Mouse (Mus musculus): Measurements from ENCODE around the gene Armc9. TPM values are rescaled to one million over a fixed set of nuclear protein-coding genes. Genes with fewer than 3 reads are reported as not detected.

Armc9 gene
- total RNA-seq, 2 experiments from 2014 or later = 36.9 to 44.8 TPM

DNA sequence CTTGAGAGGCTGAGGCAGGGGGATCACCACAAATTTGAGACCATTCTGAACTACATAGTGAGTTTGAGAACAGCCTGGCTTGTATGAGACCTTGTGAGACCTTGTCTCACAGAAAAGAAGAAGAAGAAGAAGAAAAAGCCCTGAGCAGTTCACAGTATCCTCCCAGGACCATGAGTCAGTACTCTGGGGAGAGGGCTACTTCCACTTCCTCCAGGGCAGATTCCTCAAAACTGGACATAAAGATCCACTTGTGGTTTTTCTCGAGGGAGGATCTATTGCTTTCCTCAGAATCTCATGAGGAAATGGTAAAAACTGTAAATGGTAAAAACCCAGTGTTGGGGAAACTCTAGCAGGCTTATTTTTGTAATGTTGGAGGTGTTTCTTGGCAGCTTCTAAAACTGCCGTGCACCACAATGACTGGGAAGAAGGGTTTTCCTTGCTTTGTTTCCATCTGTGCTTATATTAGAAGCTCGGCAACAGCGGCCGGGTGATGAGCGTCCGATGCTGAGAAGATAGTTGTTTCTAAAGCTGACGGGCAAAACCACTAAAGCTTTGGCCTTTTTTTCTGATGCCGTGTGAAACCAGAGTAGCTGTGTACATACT is 48.1 kb downstream of the Armc9 start:
- intact Hi-C loops (cut with DNase I) = no loop called here
- Histone ChIP-seq H3K4me3 (no peak overlapping the region), H3K27ac (no peak overlapping the region)
- DNase-seq (ENCODE audit: extremely low spot score in 1 of 2, low spot score in 2 of 2) = no peak
- no peak for TF ChIP-seq CTCF (IDR thresholded peaks at IDR 0.05)

DNA sequence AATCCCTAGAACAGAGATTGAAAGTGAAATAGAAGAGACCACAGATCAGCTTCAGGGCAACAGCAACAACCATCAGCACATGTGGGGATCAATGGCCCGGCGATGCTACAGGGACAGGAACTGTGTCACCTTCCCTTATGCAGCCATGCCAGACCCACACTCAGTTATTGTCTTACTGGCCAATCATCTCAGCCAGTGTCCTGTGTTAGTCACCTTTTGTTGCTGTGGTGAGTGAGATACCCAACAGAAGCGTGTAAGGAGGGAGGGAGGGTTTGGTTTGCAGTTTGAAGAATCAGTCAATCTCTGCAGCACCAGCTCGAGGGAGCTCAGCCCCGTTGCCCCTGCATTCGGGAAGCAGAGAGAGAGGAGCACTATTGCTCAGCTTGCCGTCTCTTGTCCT is 56.1 kb downstream of the Armc9 start:
- intact Hi-C loops (cut with DNase I) = no loop called here
- DNase-seq (ENCODE audit: extremely low spot score in 1 of 2, low spot score in 2 of 2) = no peak

DNA sequence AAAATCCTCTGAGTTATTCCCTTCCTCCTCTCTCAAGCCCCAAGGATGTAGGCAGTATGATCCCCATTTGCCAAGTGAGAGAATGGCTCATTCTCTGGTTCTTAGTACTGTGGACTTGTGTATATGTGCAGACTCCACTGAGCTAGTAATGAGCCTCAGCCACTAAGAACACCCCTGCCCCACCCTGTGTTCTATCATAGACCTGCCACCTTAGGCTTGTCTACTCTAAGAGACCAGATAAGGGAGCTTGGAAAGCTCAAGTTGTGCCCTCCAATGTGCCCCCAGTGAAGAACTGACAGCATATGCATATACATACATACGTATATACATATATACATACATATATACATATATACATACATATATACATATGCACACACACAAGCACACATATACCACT is 56.9 kb downstream of the Armc9 start:
- no peak for TF ChIP-seq CTCF (IDR thresholded peaks at IDR 0.05)
- no peak for DNase-seq (ENCODE audit: extremely low spot score in 1 of 2, low spot score in 2 of 2)
- intact Hi-C loops (cut with DNase I) = no loop called here
- no peak overlapping the region for H3K27ac ChIP-seq
- no peak overlapping the region for H3K4me3 ChIP-seq

More for the DNA sequence above, 56.1 kb downstream of the Armc9 start:
- Histone ChIP-seq H3K27ac (no peak overlapping the region), H3K4me3 (no peak overlapping the region)
- no peak for TF ChIP-seq CTCF (IDR thresholded peaks at IDR 0.05)

DNA sequence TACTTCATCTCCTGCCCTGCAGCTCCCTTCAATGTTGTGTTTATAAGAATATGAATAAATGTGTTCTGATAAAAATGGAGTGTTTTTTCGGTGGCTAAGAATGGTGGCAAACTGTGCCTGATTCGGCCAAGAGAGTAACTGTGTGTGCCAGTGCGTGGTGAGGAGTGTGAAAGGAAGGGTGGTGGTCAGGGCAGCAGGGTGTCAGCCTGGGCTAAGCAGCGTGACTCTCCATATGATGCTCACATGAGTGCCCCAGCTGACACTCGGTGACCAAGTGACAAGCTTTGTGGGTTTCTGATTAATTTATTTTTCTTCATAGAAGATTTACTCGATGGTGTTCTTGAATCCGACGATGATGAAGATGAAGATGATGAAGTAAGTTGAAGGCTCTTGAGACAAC is 58.2 kb downstream of the Armc9 start:
- Histone ChIP-seq H3K27ac (no peak overlapping the region), H3K4me3 (no peak overlapping the region)
- TF ChIP-seq CTCF (IDR thresholded peaks at IDR 0.05) = no peak
- no peak for DNase-seq (ENCODE audit: extremely low spot score in 1 of 2, low spot score in 2 of 2)
- intact Hi-C loops (cut with DNase I) = no loop called here

DNA sequence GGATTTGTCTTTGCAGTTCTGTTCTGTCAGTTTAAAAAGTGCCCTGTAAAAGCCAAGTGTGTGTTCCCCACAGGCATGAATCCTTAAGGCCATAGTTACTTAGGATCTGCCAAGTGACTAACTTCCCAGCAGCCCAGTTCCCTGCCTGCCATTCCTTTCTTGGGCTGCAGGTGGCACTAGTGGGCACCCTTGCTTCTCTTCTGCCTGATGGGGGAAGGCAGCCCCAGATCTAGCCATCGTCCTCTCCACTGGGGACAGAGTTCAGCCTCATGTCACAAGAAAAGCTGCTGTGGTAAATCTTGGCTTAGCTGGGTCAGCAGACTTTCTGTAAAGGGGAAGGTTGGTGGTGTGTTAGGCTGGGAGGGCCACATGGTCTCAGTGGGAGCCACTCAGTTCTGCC is 59.6 kb downstream of the Armc9 start:
- TF ChIP-seq CTCF (IDR thresholded peaks at IDR 0.05) = peak; percentile 99
- peak; percentile 81 to 88 for DNase-seq (ENCODE audit: extremely low spot score in 1 of 2, low spot score in 2 of 2)
- Histone ChIP-seq H3K4me3 (no peak overlapping the region), H3K27ac (no peak overlapping the region)
- intact Hi-C loops (cut with DNase I) = loop anchor here (1.0 kb wide), 1 partner anchor 125 kb away; no protein-coding TSS in a partner anchor

DNA sequence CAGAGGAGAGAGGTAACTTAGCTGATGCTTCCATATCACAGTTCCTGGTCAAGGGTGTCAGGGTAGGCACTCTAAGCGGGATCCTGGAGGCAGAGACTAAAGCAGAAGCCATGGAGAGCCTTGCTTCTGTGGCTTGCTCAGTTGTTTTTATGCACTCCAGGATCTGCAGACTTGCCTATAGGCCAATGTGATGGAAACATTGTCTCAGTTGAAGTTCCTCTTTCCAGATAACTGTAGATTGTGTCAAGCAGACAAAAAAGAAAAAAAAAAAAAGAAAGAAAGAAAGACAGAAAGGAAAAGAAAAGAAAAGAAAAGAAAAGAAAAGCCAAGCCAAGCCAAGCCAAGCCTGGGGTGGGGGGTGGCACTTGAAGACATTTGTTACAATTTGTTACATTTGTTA is 60.7 kb downstream of the Armc9 start:
- Histone ChIP-seq H3K4me3 (no peak overlapping the region), H3K27ac (no peak overlapping the region)
- intact Hi-C loops (cut with DNase I) = no loop called here
- TF ChIP-seq CTCF (IDR thresholded peaks at IDR 0.05) = no peak
- no peak for DNase-seq (ENCODE audit: extremely low spot score in 1 of 2, low spot score in 2 of 2)

DNA sequence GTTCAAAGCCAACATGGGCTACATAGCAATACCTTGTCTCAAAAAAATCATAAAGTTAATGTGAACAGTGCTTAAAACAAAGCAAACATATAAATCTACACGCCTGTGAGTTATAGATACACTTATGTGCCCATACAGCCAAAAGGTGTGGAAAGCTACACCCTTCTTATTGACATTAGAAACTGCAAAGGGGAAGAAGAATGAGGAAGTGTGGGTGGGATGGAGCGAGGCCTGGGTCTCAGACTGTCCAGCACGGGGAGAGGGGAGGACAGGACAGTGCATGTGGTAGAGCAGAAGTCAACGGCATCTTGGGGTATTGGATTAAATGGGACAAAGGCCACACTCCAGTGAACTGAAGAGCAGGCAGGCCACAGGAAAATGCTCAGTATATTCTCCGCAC is 61.8 kb downstream of the Armc9 start:
- DNase-seq (ENCODE audit: extremely low spot score in 1 of 2, low spot score in 2 of 2) = no peak
- TF ChIP-seq CTCF (IDR thresholded peaks at IDR 0.05) = no peak
- intact Hi-C loops (cut with DNase I) = no loop called here
- no peak overlapping the region for H3K27ac ChIP-seq
- H3K4me3 ChIP-seq = no peak overlapping the region

DNA sequence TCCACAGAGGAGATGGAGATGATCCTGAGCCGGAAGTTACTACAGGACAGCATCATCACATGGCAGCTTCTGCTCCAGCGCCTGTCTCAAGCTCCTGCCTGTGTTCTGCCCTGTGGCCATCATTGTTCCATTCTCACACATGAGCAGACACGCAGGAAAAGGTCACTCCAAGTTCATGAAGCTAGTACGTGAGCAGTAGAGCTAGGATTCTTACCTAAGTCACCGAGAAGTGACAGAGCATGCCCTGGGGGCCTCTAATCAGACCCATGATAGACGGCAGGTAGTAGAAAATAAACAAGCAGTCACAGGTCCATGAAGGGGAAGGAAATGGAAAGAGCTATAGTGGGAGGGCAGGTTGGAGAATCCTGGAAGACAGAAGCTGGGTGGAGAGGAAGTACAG is 63.4 kb downstream of the Armc9 start:
- intact Hi-C loops (cut with DNase I) = no loop called here
- DNase-seq (ENCODE audit: extremely low spot score in 1 of 2, low spot score in 2 of 2) = no peak
- H3K27ac ChIP-seq = no peak overlapping the region
- no peak for TF ChIP-seq CTCF (IDR thresholded peaks at IDR 0.05)
- H3K4me3 ChIP-seq = no peak overlapping the region

DNA sequence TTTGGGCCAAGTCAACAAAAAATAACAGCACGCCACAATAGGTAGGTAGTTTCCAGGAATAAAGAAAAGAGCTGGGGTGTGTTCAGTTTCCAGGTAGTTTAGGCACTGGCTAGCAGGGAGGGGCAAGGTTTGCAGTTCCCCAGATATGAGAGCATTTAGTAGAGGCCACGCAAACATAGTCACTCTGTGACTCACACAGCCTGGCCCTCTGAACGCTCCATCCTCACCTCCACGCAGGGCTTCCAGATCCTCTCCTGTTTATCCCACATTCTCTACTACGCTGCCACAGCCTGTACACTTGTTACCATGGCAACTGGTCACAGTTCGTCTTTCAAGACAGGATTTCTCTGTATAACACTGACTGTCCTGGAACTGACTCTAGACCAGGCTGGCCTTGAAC is 70.6 kb downstream of the Armc9 start:
- TF ChIP-seq CTCF (IDR thresholded peaks at IDR 0.05) = no peak
- H3K4me3 ChIP-seq = no peak overlapping the region
- H3K27ac ChIP-seq = no peak overlapping the region
- DNase-seq (ENCODE audit: extremely low spot score in 1 of 2, low spot score in 2 of 2) = no peak
- intact Hi-C loops (cut with DNase I) = no loop called here

DNA sequence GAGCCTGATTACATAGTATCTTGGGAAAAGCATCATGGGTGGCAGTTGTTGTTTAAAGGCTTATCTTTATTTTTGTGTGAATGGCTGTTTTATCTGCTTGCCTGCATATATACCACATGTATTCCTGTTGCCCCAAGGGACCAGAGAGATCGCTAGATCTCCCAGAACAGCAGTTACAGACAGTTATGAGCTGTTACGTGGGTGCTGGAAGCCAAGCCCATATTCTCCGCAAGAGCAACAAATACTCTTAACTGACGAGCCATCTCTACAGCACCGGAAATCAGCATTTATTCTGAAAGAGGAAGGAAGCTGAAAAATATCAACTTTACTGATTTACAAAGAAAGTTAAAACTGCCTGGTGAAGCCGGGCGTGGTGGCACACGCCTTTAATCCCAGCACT is 74.1 kb downstream of the Armc9 start:
- H3K4me3 ChIP-seq = no peak overlapping the region
- DNase-seq (ENCODE audit: extremely low spot score in 1 of 2, low spot score in 2 of 2) = no peak
- no peak overlapping the region for H3K27ac ChIP-seq
- TF ChIP-seq CTCF (IDR thresholded peaks at IDR 0.05) = no peak
- intact Hi-C loops (cut with DNase I) = no loop called here

DNA sequence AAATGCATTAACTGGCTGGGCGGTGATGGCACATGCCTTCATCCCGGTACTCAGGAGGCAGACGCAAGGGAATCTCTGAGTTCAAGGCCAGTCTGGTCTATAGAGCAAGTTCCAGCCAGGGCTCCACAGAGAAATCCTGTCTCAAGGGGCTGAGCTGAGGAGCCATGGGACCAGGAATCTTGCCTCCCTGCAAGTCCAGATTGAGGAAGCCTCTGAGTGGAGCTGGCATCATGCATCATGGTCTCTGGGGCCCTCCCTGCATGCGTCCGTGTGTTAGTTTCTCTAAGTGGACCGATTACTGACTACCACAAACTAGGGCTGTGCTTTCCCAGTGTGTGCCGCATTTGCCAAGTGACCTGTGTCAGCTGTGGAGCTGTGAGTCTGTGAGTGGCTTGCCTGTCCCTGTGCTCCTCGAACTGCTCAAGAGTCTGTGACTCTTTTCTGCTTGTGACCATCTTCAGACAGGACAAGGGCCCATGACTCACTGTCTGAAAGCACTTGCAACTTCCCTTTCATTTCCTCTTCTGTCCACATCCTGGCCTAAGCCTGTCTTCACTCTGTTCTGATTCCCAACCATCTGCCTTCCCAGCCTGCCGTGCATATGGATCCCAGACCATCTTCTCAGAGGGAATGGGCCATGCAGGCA is 74.7 kb downstream of the Armc9 start:
- intact Hi-C loops (cut with DNase I) = no loop called here
- H3K27ac ChIP-seq = no peak overlapping the region; the same call in 1 of the 2 replicates
- DNase-seq (ENCODE audit: extremely low spot score in 1 of 2, low spot score in 2 of 2) = no peak
- TF ChIP-seq CTCF (IDR thresholded peaks at IDR 0.05) = no peak
- H3K4me3 ChIP-seq = no peak overlapping the region

DNA sequence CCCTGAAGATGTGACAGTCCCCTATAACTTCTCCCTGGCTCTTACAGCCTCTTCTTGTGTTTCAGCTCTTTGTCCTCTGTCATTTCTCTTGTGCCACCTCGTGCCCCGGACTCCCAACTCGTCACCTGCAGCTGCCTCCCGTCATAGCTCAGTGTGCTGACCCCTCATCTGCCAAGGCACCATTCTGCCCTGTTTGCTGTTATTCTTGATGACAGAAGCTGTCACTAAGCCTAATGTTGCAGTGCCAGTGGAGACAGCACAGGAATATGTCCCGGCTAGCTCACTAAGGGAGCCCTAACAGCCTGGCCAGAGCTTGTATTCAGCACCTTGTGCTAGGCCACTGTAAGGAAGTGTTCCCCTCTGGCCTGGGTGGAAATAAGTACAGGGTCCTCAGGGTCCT is 78.1 kb downstream of the Armc9 start:
- TF ChIP-seq CTCF (IDR thresholded peaks at IDR 0.05) = no peak
- no peak for DNase-seq (ENCODE audit: extremely low spot score in 1 of 2, low spot score in 2 of 2)
- Histone ChIP-seq H3K27ac (no peak overlapping the region), H3K4me3 (no peak overlapping the region)
- intact Hi-C loops (cut with DNase I) = no loop called here

DNA sequence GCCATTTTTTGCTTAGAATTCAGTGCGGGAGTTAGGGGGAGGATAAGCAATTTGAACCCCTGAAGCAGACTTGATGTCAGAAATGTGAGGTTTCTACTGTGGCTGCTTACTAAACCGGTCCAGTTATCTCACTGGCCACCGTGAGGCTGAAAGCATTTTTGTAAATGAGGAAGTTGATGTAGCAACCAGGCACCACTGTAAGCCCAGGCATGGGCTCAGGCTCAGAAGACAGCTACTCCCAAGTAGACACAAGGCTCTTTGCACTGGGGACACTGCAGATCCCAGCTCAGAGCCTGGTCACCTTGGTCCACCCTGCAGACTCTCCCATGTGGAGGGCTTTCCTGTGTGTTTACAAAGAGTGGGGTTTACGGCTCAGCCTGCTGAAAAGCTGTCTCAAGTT is 79.2 kb downstream of the Armc9 start:
- DNase-seq (ENCODE audit: extremely low spot score in 1 of 2, low spot score in 2 of 2) = no peak
- H3K4me3 ChIP-seq = no peak overlapping the region
- intact Hi-C loops (cut with DNase I) = no loop called here
- H3K27ac ChIP-seq = no peak overlapping the region
- no peak for TF ChIP-seq CTCF (IDR thresholded peaks at IDR 0.05)
